Mouse (Mus musculus) MEL (cell line): ENCODE measurements around the gene Cfl2. TPM values are rescaled to one million over a fixed set of nuclear protein-coding genes. Genes with fewer than 3 reads are reported as not detected.
"Not testable (repeated sequence)": the region's sequence is repeated elsewhere in the genome, so short reads cannot be mapped to it uniquely, and the experiment has no call there.

Experiments
- DNase-seq: peaks from one replicate; pipeline ENCODE4 v3.0.0; 2011; ENCODE audit warnings: low read depth, low spot score
- H3K27ac ChIP-seq: 2 replicates; pipeline ENCODE4 v1.5.1; 2012; ENCODE audit warnings: low read depth, mild to moderate bottlenecking, control low read depth, low read length, moderate library complexity; ENCODE audit not compliant: control insufficient read depth
- H3K27me3 ChIP-seq, 2 experiments: fragments of 150-350 bp in 1 of 2; sonication (generic) in 1 of 2; 2 replicates each; pipeline ENCODE4 v1.6.1; 2012; ENCODE audit warnings: low read length in 2 of 2, mild to moderate bottlenecking in 2 of 2, improper control_type of control experiment in 1 of 2, moderate library complexity in 1 of 2; ENCODE audit not compliant: insufficient read depth in 2 of 2, control insufficient read depth in 1 of 2
- H3K36me3 ChIP-seq, 2 experiments: 2 replicates each; pipeline ENCODE4 v1.6.1; 2012 to 2014; ENCODE audit warnings: low read length in 2 of 2, improper control_type of control experiment in 1 of 2, inconsistent platforms in 1 of 2, mild to moderate bottlenecking in 1 of 2; ENCODE audit not compliant: insufficient read depth in 2 of 2, control insufficient read depth in 1 of 2
- H3K4me1 ChIP-seq, 2 experiments: fragments of 150-350 bp in 1 of 2; sonication (generic) in 1 of 2; 2 replicates each; pipeline ENCODE4 v1.6.1; 2012; ENCODE audit warnings: low read length in 2 of 2, improper control_type of control experiment in 1 of 2, mild to moderate bottlenecking in 1 of 2; ENCODE audit not compliant: insufficient read depth in 2 of 2, control insufficient read depth in 1 of 2
- H3K4me3 ChIP-seq, 2 experiments: fragments of 150-350 bp in 1 of 2; sonication (generic) in 1 of 2; 2 replicates each; pipeline ENCODE4 v1.5.1; 2012; ENCODE audit warnings: low read depth in 2 of 2, low read length in 2 of 2, mild to moderate bottlenecking in 2 of 2, moderate library complexity in 2 of 2, control low read depth in 1 of 2, improper control_type of control experiment in 1 of 2; ENCODE audit not compliant: control insufficient read depth in 1 of 2, insufficient read depth in 1 of 2
- H3K79me2 ChIP-seq: 2 replicates; pipeline ENCODE4 v1.6.1; 2012; ENCODE audit warnings: mild to moderate bottlenecking, low read length, moderate library complexity; ENCODE audit not compliant: control insufficient read depth, poor library complexity, insufficient read depth
- H3K9ac ChIP-seq: 2 replicates; pipeline ENCODE4 v1.6.1; 2012; ENCODE audit warnings: low read depth, mild to moderate bottlenecking, control low read depth, low read length, moderate library complexity; ENCODE audit not compliant: control insufficient read depth, poor library complexity, severe bottlenecking
- H3K9me3 ChIP-seq: fragments of 150-350 bp; sonication (generic); replicated peaks from 2 replicates; pipeline ENCODE4 v1.6.1; 2012; ENCODE audit warnings: mild to moderate bottlenecking, low read length, improper control_type of control experiment, moderate library complexity; ENCODE audit not compliant: insufficient read depth
- CHD1 ChIP-seq: IDR thresholded peaks from 2 replicates; pipeline ENCODE4 v1.6.1; 2012; ENCODE audit warnings: low read depth, mild to moderate bottlenecking, inconsistent platforms, low read length, improper control_type of control experiment
- CHD2 ChIP-seq: IDR thresholded peaks from 2 replicates; pipeline ENCODE4 v1.6.1; 2011; ENCODE audit warnings: low read length, improper control_type of control experiment
- CTCF ChIP-seq, 3 experiments: IDR thresholded peaks in 2 of 3; conservative IDR thresholded peaks in 1 of 3; 2 replicates each; pipeline ENCODE4 v1.5.1; 2011 to 2012; ENCODE audit warnings: low read length in 3 of 3, low read depth in 2 of 3, mild to moderate bottlenecking in 2 of 3, improper control_type of control experiment in 1 of 3, inconsistent platforms in 1 of 3, mixed read lengths in 1 of 3, moderate library complexity in 1 of 3; ENCODE audit not compliant: control insufficient read depth in 1 of 3, insufficient read depth in 1 of 3, poor library complexity in 1 of 3, severe bottlenecking in 1 of 3
- ETS1 ChIP-seq: IDR thresholded peaks from 2 replicates; pipeline ENCODE4 v1.6.1; 2012; ENCODE audit warnings: low read depth, mild to moderate bottlenecking, inconsistent platforms, low read length, improper control_type of control experiment, moderate library complexity
- GATA1 ChIP-seq: IDR thresholded peaks from 2 replicates; pipeline ENCODE4 v1.6.1; 2011; ENCODE audit warnings: low read depth, low read length, improper control_type of control experiment
- JUND ChIP-seq: IDR thresholded peaks from 2 replicates; pipeline ENCODE4 v1.6.1; 2011; ENCODE audit warnings: low read depth, mild to moderate bottlenecking, improper control_type of control experiment, low read length
- MAX ChIP-seq: IDR thresholded peaks from 2 replicates; pipeline ENCODE4 v1.6.1; 2011; ENCODE audit warnings: low read length, improper control_type of control experiment
- MAZ ChIP-seq: IDR thresholded peaks from 2 replicates; pipeline ENCODE4 v1.6.1; 2012; ENCODE audit warnings: low read depth, mild to moderate bottlenecking, inconsistent platforms, low read length, improper control_type of control experiment
- MEF2A ChIP-seq: IDR thresholded peaks from 2 replicates; pipeline ENCODE4 v1.6.1; 2014; ENCODE audit warnings: low read depth, mild to moderate bottlenecking, inconsistent platforms, low read length, improper control_type of control experiment; ENCODE audit not compliant: poor library complexity, insufficient replicate concordance, severe bottlenecking; ENCODE audit errors: extremely low read depth
- MYB ChIP-seq: IDR thresholded peaks from 2 replicates; pipeline ENCODE4 v1.6.1; 2011; ENCODE audit warnings: mild to moderate bottlenecking, low read depth, low read length, improper control_type of control experiment
- POLR2A ChIP-seq, 2 experiments: IDR thresholded peaks; 2 replicates each; pipeline ENCODE4 v1.6.1; 2011 to 2012; ENCODE audit warnings: low read length in 2 of 2, mild to moderate bottlenecking in 2 of 2, control low read depth in 1 of 2, improper control_type of control experiment in 1 of 2, low read depth in 1 of 2, moderate library complexity in 1 of 2; ENCODE audit not compliant: control insufficient read depth in 1 of 2, insufficient read depth in 1 of 2, poor library complexity in 1 of 2
- RAD21 ChIP-seq: IDR thresholded peaks from 2 replicates; pipeline ENCODE4 v1.6.1; 2011; ENCODE audit warnings: mild to moderate bottlenecking, low read depth, low read length, improper control_type of control experiment
- RCOR1 ChIP-seq: IDR thresholded peaks from 2 replicates; pipeline ENCODE4 v1.6.1; 2012; ENCODE audit warnings: low read depth, mild to moderate bottlenecking, inconsistent platforms, low read length, improper control_type of control experiment
- TBP ChIP-seq: IDR thresholded peaks from 2 replicates; pipeline ENCODE4 v1.8.0; 2011; ENCODE audit warnings: low read depth, low read length, improper control_type of control experiment
- polyA plus RNA-seq, 2 experiments: library from polyadenylated mRNA; stranded (reverse) in 1 of 2; unstranded in 1 of 2; fragments of >175 nt in 1 of 2; fragments of >200 nt in 1 of 2; gene quantifications; 2 replicates each; pipeline versions ENCODE4 v1.2.1 to v1.2.4; 2012; ENCODE audit warnings: low replicate concordance in 2 of 2, low read depth in 1 of 2; ENCODE audit not compliant: insufficient read length in 2 of 2, insufficient read depth in 1 of 2, missing spikeins in 1 of 2
- total RNA-seq: library from RNA; depleted of rRNA; stranded (reverse); fragments of 300-350 nt; gene quantifications from 2 replicates; pipeline ENCODE4 v1.2.3, GENCODE M21; 2012

Gene Cfl2
- total and polyA plus RNA-seq, 3 experiments = 5.7 to 8.8 TPM; not detected in 1

- peak; percentile 46; the same call in 1 of the 2 replicates for TF ChIP-seq MAZ
Observed at GRCm38 (mm10) chr12:54834925-54835447, 27.7 kb downstream of the Cfl2 start (continued).

GRCm38 (mm10) chr12:54833856-54834399 lies 28.7 kb downstream of the Cfl2 start:
- no peaks in the 10 kb centered on the region for H3K79me2 ChIP-seq
- peaks cover 4 to 14% of the 10 kb centered on the region in 2 experiments for H3K4me1 ChIP-seq
- no peak overlapping the region for H3K27ac ChIP-seq
- no peak for TF ChIP-seq MYB
- no peak for TF ChIP-seq POLR2A (IDR thresholded peaks at IDR 0.05; ENCODE audit: control insufficient read depth in 1 of 2, insufficient read depth in 1 of 2, low read depth in 1 of 2, low read length in 2 of 2, poor library complexity in 1 of 2)
- TF ChIP-seq RCOR1 = no peak
- TF ChIP-seq CHD2 = no peak
- no peak for TF ChIP-seq JUND
- TF ChIP-seq MAX = no peak
- TF ChIP-seq CTCF (IDR thresholded peaks at IDR 0.05 in 2 of 3, conservative IDR thresholded peaks at IDR 0.05 in 1 of 3; ENCODE audit: control insufficient read depth in 1 of 3, insufficient read depth in 1 of 3, low read depth in 2 of 3, low read length in 3 of 3, poor library complexity in 1 of 3, severe bottlenecking in 1 of 3) = no peak
- no peak for TF ChIP-seq TBP
- TF ChIP-seq ETS1 = no peak
- TF ChIP-seq CHD1 = no peak
- TF ChIP-seq RAD21 = no peak
- no peak for TF ChIP-seq MEF2A
- H3K27me3 ChIP-seq = no peaks in the 10 kb centered on the region
- no peak overlapping the region for H3K4me3 ChIP-seq
- H3K9me3 ChIP-seq = no peaks in the 10 kb centered on the region
- no peak for DNase-seq
- peaks cover 0 to 13% of the 10 kb centered on the region in 2 experiments; a peak in 2 of 4 replicates for H3K36me3 ChIP-seq
- no peak overlapping the region for H3K9ac ChIP-seq

GRCm38 (mm10) chr12:54831927-54832326 lies 30.8 kb downstream of the Cfl2 start:
- Histone ChIP-seq H3K36me3 (peaks cover 0 to 15% of the 10 kb centered on the region in 2 experiments; a peak in 2 of 4 replicates), H3K4me1 (peaks cover 4 to 19% of the 10 kb centered on the region in 2 experiments)
- H3K9ac ChIP-seq, H3K27ac ChIP-seq, H3K27me3 ChIP-seq, H3K79me2 ChIP-seq, H3K4me3 ChIP-seq, H3K9me3 ChIP-seq, DNase-seq: not testable (repeated sequence)
- peak; percentile 78 for TF ChIP-seq GATA1
